Mouse (Mus musculus): ENCODE results near the gene Galnt7.

DNA sequence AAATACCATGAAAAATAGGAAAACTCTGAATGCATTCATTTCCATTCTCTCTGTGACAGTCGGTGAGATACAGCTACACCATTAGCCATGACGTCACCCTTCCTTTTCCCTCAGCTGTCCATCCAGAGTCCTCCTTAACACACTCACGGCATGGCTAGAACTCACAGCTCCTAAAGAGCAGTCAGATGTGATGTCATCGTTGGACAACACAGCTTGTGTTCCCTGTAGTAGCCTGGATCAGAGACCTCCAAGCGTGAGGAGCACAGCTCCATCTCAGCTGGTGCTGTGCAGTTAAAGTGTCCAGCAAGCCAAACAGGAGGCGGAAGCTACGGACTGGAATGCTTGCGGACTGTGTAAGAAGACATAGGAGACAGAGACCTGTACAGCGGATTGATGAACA lies 91.9 kb downstream of the Galnt7 start:
- TF ChIP-seq CTCF (IDR thresholded peaks at IDR 0.05 in 2 of 3, conservative IDR thresholded peaks at IDR 0.05 in 1 of 3; ENCODE audit: control insufficient read depth in 1 of 3, insufficient read depth in 1 of 3, low read depth in 2 of 3, low read length in 3 of 3, poor library complexity in 1 of 3, severe bottlenecking in 1 of 3): no peak
- no peak for TF ChIP-seq ZNF384 (IDR thresholded peaks at IDR 0.05; ENCODE audit: low read depth, low read length)
- TF ChIP-seq USF1 (IDR thresholded peaks at IDR 0.05; ENCODE audit: low read depth, low read length): no peak
- TF ChIP-seq EP300 (IDR thresholded peaks at IDR 0.05; ENCODE audit: low read depth in 1 of 2, low read length in 2 of 2): no peak
- no peak for TF ChIP-seq MAZ (IDR thresholded peaks at IDR 0.05; ENCODE audit: low read depth, low read length)
- TF ChIP-seq MAX (IDR thresholded peaks at IDR 0.05; ENCODE audit: low read length): no peak
- TF ChIP-seq TBP (IDR thresholded peaks at IDR 0.05; ENCODE audit: low read depth, low read length): no peak
- TF ChIP-seq ZKSCAN1 (IDR thresholded peaks at IDR 0.05; ENCODE audit: low read depth, low read length): no peak
- TF ChIP-seq NELFE (IDR thresholded peaks at IDR 0.05; ENCODE audit: low read depth, low read length): no peak
- no peak for TF ChIP-seq POLR2A (IDR thresholded peaks at IDR 0.05; ENCODE audit: control insufficient read depth in 1 of 2, insufficient read depth in 1 of 2, low read depth in 1 of 2, low read length in 2 of 2, poor library complexity in 1 of 2)

Data from MEL (cell line).